Mouse (Mus musculus): Measurements from ENCODE around the gene Wdr92. TPM values are rescaled to one million over a fixed set of nuclear protein-coding genes. Genes with fewer than 3 reads are reported as not detected.

Gene Wdr92
- 20.9 and 21.1 TPM in 2 replicates for polyA plus RNA-seq (2015; fragmentation: Nextera tagmentation; extraction: Ambion mirVana)

- Histone ChIP-seq H3K4me3 (no peak within 1 kb of the TSS), H3K9me3 (no peaks in the 10 kb centered on the region), H3K4me2 (no peak within 1 kb of the TSS), H3K9ac (no peak within 1 kb of the TSS), H3K27ac (replicated peaks) (no peak within 1 kb of the TSS), H3K4me1 (replicated peaks) (peaks cover 4% of the 10 kb centered on the region; the same call in 1 of the 2 replicates), H3K27me3 (no peaks in the 10 kb centered on the region), H3K36me3 (peaks cover 6% of the 10 kb centered on the region; the same call in 1 of the 2 replicates)
- 71% methylated on average over 3 of the region's 3 CpGs for WGBS
- ATAC-seq (ENCODE audit: low read depth), result no peak
These were observed at the start of gene Wdr92 for GRCm38 (mm10) chr11:17181807-17182206. Gene Wdr92 (plus strand): TSS chr11:17182107.

DNA sequence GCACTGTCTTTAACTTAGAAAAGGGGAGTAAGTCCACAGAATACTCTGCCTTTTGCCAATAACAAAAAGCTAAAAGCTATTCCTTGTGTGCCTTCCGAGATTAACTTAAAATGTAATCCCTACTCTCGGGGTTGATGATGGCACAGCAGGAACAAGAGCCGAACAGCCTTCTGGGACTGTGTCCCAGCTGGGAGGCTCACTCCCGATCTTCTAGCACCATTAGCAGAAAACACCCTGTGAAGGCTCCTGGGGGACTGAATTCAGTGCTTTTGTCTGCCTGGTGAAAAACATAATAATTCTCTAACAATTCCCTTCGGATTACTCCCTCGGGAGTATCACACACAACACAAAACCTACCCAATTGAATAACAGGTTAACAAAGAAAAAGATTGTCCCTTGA is 46.3 kb upstream of the Wdr92 start:
- no peaks in the 10 kb centered on the region for H3K36me3 ChIP-seq
- H3K4me1 ChIP-seq (replicated peaks), result no peaks in the 10 kb centered on the region
- no peak overlapping the region for H3K4me2 ChIP-seq
- no peaks in the 10 kb centered on the region for H3K27me3 ChIP-seq
- 19% methylated on average over 6 of the region's 6 CpGs for WGBS
- H3K27ac ChIP-seq (replicated peaks), result no peak overlapping the region
- H3K4me3 ChIP-seq, result no peak overlapping the region
- ATAC-seq (ENCODE audit: low read depth), result no peak
- H3K9me3 ChIP-seq, result no peaks in the 10 kb centered on the region
- no peak overlapping the region for H3K9ac ChIP-seq

- 66% methylated on average over 6 of the region's 6 CpGs for WGBS
- H3K4me3 ChIP-seq, result no peak overlapping the region
- no peak overlapping the region for H3K27ac ChIP-seq (replicated peaks)
- H3K4me2 ChIP-seq, result no peak overlapping the region
- H3K27me3 ChIP-seq, result no peaks in the 10 kb centered on the region
- H3K9me3 ChIP-seq, result no peaks in the 10 kb centered on the region
- no peaks in the 10 kb centered on the region for H3K4me1 ChIP-seq (replicated peaks)
- ATAC-seq (ENCODE audit: low read depth), result no peak
- no peak overlapping the region for H3K9ac ChIP-seq
- no peaks in the 10 kb centered on the region for H3K36me3 ChIP-seq
These were observed 43.4 kb upstream of the Wdr92 start for GRCm38 (mm10) chr11:17138306-17139033.

- peak; percentile 99 for ATAC-seq (ENCODE audit: low read depth)
- no peaks in the 10 kb centered on the region for H3K9me3 ChIP-seq
- H3K36me3 ChIP-seq, result no peaks in the 10 kb centered on the region
- H3K27ac ChIP-seq (replicated peaks), result peak within 1 kb of the TSS; percentile 97
- H3K4me2 ChIP-seq, result peak within 1 kb of the TSS; percentile 74
- H3K4me1 ChIP-seq (replicated peaks), result peaks cover 40% of the 10 kb centered on the region
- peak within 1 kb of the TSS; percentile 99 for H3K9ac ChIP-seq
- H3K27me3 ChIP-seq, result no peaks in the 10 kb centered on the region
- WGBS, result under 1% methylated on average over 79 of the region's 89 CpGs
- H3K4me3 ChIP-seq, result peak within 1 kb of the TSS; percentile 94
These were observed 22.8 kb upstream of the Wdr92 start, which contains the start of gene Ppp3r1 for GRCm38 (mm10) chr11:17158858-17159737. Gene Ppp3r1 (plus strand): TSS chr11:17159263.

DNA sequence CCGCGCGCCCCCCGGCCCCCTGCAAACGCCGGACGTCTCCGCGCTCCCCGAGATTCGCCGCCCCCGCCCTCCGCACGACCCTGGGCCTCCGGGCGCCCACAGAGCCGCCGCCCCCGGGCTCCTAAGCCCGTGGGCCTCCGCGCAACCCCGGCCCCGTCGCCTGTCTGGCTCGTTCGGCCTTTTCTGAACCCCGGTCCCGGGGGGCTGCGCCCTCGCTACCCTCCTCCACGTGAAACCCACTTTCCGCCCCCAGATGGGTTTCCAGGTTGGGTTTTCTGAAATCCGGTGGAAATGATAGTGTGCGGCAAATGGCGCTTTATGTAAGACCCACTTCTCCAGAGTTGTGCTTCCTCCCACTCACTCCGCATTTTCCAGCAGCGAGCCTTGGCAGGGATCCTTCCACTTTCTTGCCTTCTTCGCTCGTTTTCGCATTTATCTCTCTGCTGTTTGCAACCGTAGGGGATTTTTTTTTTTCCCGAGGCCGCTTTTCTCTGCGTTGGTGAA is 22.1 kb upstream of the Wdr92 start:
- H3K4me3 ChIP-seq, result peak overlapping the region; percentile 94
- H3K27me3 ChIP-seq, result no peaks in the 10 kb centered on the region
- peak; percentile 58 for ATAC-seq (ENCODE audit: low read depth)
- H3K4me1 ChIP-seq (replicated peaks), result peaks cover 42% of the 10 kb centered on the region
- no peaks in the 10 kb centered on the region for H3K9me3 ChIP-seq
- under 1% methylated on average over 46 of the region's 46 CpGs for WGBS
- peak overlapping the region; percentile 99 for H3K9ac ChIP-seq
- H3K27ac ChIP-seq (replicated peaks), result peak overlapping the region; percentile 97
- peak overlapping the region; percentile 74 for H3K4me2 ChIP-seq
- no peaks in the 10 kb centered on the region for H3K36me3 ChIP-seq

GRCm38 (mm10) chr11:17160242-17160641 is 21.7 kb upstream of the Wdr92 start:
- H3K9me3 ChIP-seq, result no peaks in the 10 kb centered on the region
- no peak for ATAC-seq (ENCODE audit: low read depth)
- no peaks in the 10 kb centered on the region for H3K27me3 ChIP-seq
- H3K4me2 ChIP-seq, result peak overlapping the region; percentile 74
- H3K27ac ChIP-seq (replicated peaks), result peak overlapping the region; percentile 97
- H3K36me3 ChIP-seq, result no peaks in the 10 kb centered on the region
- peaks cover 42% of the 10 kb centered on the region for H3K4me1 ChIP-seq (replicated peaks)
- WGBS, result 2% methylated on average over 12 of the region's 12 CpGs
- H3K4me3 ChIP-seq, result peak overlapping the region; percentile 94
- peak overlapping the region; percentile 99 for H3K9ac ChIP-seq

DNA sequence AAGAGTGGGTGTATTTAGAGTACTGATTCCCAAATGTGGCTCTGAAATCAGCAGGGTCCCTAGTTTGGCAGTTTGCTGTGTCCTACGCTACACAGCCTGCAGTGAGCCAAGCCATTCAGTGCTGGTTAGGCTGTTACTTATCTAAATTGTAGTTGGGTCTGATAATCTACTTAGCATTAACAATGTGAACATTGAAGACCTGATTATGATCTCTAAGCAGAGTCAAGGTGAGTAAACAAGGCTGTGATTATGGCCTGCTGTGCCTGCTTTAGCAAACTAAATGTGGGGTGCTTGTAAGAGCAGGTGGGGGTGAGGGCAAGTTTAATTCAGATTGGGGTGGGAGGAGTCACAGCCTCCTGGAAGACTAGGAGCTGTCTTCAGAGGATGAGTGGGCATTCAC is 18.0 kb upstream of the Wdr92 start:
- H3K4me1 ChIP-seq (replicated peaks), result peaks cover 58% of the 10 kb centered on the region

GRCm38 (mm10) chr11:17166627-17167026 is 15.3 kb upstream of the Wdr92 start:
- Histone ChIP-seq H3K9me3 (no peaks in the 10 kb centered on the region), H3K9ac (no peak overlapping the region), H3K36me3 (no peaks in the 10 kb centered on the region), H3K4me2 (no peak overlapping the region), H3K4me3 (no peak overlapping the region), H3K4me1 (replicated peaks) (peaks cover 62% of the 10 kb centered on the region), H3K27me3 (no peaks in the 10 kb centered on the region), H3K27ac (replicated peaks) (no peak overlapping the region)
- no peak for ATAC-seq (ENCODE audit: low read depth)
- 88% methylated on average over 7 of the region's 7 CpGs for WGBS

More for the DNA sequence above, 18.0 kb upstream of the Wdr92 start:
- WGBS, result 76% methylated on average over 1 of the region's 1 CpGs
- Histone ChIP-seq H3K27me3 (no peaks in the 10 kb centered on the region), H3K9me3 (no peaks in the 10 kb centered on the region), H3K27ac (replicated peaks) (no peak overlapping the region), H3K4me2 (no peak overlapping the region), H3K4me3 (no peak overlapping the region), H3K9ac (no peak overlapping the region), H3K36me3 (no peaks in the 10 kb centered on the region)
- no peak for ATAC-seq (ENCODE audit: low read depth)

DNA sequence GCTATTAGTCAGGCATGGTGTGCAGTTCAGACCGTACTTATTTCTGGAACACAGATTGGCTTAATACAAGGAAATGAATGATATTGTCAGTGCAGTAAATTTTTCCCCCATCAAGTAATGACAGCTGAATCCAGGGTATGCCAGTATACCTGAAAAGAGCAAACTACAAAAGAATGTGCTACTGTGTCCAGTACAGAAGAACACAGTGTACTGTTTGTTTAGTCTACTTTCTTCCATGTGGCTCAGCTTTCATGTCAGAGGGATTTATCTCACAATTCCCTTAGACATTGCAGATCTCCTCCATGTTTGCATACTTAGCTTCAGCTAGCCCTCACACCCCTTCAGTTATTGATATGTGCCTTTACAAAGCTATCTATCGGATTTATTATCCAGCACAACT is 12.6 kb upstream of the Wdr92 start:
- no peaks in the 10 kb centered on the region for H3K9me3 ChIP-seq
- 80% methylated on average over 2 of the region's 2 CpGs for WGBS
- no peak overlapping the region for H3K4me2 ChIP-seq
- peaks cover 41% of the 10 kb centered on the region for H3K4me1 ChIP-seq (replicated peaks)
- H3K27ac ChIP-seq (replicated peaks), result no peak overlapping the region
- no peaks in the 10 kb centered on the region for H3K27me3 ChIP-seq
- no peak overlapping the region for H3K4me3 ChIP-seq
- no peak overlapping the region for H3K9ac ChIP-seq
- no peak for ATAC-seq (ENCODE audit: low read depth)
- H3K36me3 ChIP-seq, result peaks cover 5% of the 10 kb centered on the region

GRCm38 (mm10) chr11:17170938-17171729 is 10.8 kb upstream of the Wdr92 start:
- Histone ChIP-seq H3K9me3 (no peaks in the 10 kb centered on the region; the same call in 1 of the 2 replicates), H3K9ac (no peak overlapping the region), H3K36me3 (peaks cover 5% of the 10 kb centered on the region), H3K27ac (replicated peaks) (no peak overlapping the region), H3K27me3 (no peaks in the 10 kb centered on the region), H3K4me3 (no peak overlapping the region), H3K4me2 (no peak overlapping the region), H3K4me1 (replicated peaks) (peaks cover 31% of the 10 kb centered on the region)
- ATAC-seq (ENCODE audit: low read depth), result no peak
- 97% methylated on average over 1 of the region's 1 CpGs for WGBS

DNA sequence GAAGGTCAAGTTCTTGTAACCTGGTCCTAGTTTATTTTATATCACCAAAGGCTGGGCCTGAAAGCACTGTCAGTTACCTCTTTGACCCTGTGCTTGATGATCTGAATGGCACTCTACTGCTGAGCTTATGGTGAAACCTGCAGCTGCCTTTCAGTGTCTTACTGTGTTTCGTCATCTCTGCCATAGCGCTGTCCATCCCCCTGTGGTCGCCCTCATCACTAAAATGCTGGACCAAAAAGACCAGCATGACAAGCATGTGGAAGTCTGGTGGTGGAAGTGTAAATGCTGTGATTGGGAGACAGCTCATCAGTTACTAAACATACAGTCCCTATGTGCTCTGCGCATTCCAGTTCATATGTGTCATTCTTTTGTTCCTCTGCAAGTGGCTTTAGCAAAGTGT is 9.6 kb upstream of the Wdr92 start:
- Histone ChIP-seq H3K27ac (replicated peaks) (no peak overlapping the region), H3K4me2 (no peak overlapping the region), H3K4me3 (no peak overlapping the region), H3K4me1 (replicated peaks) (peaks cover 23% of the 10 kb centered on the region), H3K9ac (no peak overlapping the region), H3K9me3 (no peaks in the 10 kb centered on the region; the same call in 1 of the 2 replicates), H3K27me3 (no peaks in the 10 kb centered on the region), H3K36me3 (peaks cover 5% of the 10 kb centered on the region)
- no peak for ATAC-seq (ENCODE audit: low read depth)
- WGBS, result 98% methylated on average over 4 of the region's 4 CpGs

All from neural tube, embryonic 13.5 days (tissue).